18 mouse cellular contexts compared by ENCODE assay signal in genomic region chr10:111117198-111117845, GRCm38 (mm10). TPM values are rescaled to one million over a fixed set of nuclear protein-coding genes. Genes with fewer than 3 reads are reported as not detected.
A peak's percentile ranks its signal among the peaks of the same experiment; 100 is the strongest.
DNase-seq lines count a peak whose midpoint lies in the region; ATAC-seq lines count a peak whose summit lies in the region.
"Had no signal": no experiment of that assay in that cellular context is flagged by ENCODE, and none has a peak within 500 bp of the region (broad histone marks: within the 10 kb centered on the region; RNA-seq: fewer than 3 reads in every experiment).

No protein-coding gene starts in this region.

- peaks cover 3% of the 10 kb centered on the region; the same call in 1 of the 2 replicates for H3K4me1 ChIP-seq in forebrain, embryonic 11.5 days (replicated peaks; ENCODE audit: control insufficient read depth, insufficient read depth, low read length)
- no peaks in the 10 kb centered on the region for H3K4me1 ChIP-seq in forebrain, embryonic 15.5 days
- 0 out of 2 replicates have a peak, but pooled peaks cover 3% of the 10 kb centered on the region for H3K4me1 ChIP-seq in neural tube, embryonic 12.5 days
- no peaks in the 10 kb centered on the region for H3K4me1 ChIP-seq in neural tube, embryonic 15.5 days
- H3K4me1 ChIP-seq: embryonic facial prominence, embryonic 12.5 days had no signal

- no peak for DNase-seq in forebrain, embryonic 11.5 days (ENCODE audit: low spot score)
- peak; percentile 67 to 84 for DNase-seq in kidney, adult 8-10 months
- DNase-seq in splenic B cell, adult 2 months (ENCODE audit: low read depth, low spot score) = peak; percentile 48
- no peak for DNase-seq in frontal cortex, postnatal 25 days (ENCODE audit: low spot score in 2 of 2)
- no peak for DNase-seq in testis, postnatal 14 days (ENCODE audit: low spot score)
- DNase-seq: cerebellum, adult 9-10 months; gastrocnemius, postnatal 25 days; heart, postnatal 36 days; liver, embryonic 13.5 days; thymus, postnatal 4 days had no signal

- no peak overlapping the region for H3K27ac ChIP-seq in forebrain, embryonic 11.5 days (ENCODE audit: low read depth, low read length)
- no peak overlapping the region for H3K27ac ChIP-seq in forebrain, embryonic 15.5 days (replicated peaks)
- no peak overlapping the region for H3K27ac ChIP-seq in neural tube, embryonic 12.5 days
- no peak overlapping the region for H3K27ac ChIP-seq in neural tube, embryonic 15.5 days (replicated peaks)
- H3K27ac ChIP-seq: embryonic facial prominence, embryonic 12.5 days; heart, embryonic 10.5 days; limb, embryonic 10.5 days; liver, embryonic 13.5 days had no signal

- no peak overlapping the region for H3K9ac ChIP-seq in forebrain, embryonic 11.5 days (ENCODE audit: low read length)
- no peak overlapping the region for H3K9ac ChIP-seq in forebrain, embryonic 15.5 days (replicated peaks)
- no peak overlapping the region for H3K9ac ChIP-seq in neural tube, embryonic 12.5 days
- no peak overlapping the region for H3K9ac ChIP-seq in neural tube, embryonic 15.5 days (replicated peaks)
- H3K9ac ChIP-seq: embryonic facial prominence, embryonic 12.5 days; liver, embryonic 13.5 days had no signal

- no peaks in the 10 kb centered on the region for H3K27me3 ChIP-seq in forebrain, embryonic 11.5 days (ENCODE audit: control insufficient read depth, insufficient read depth, low read length)
- H3K27me3 ChIP-seq in forebrain, embryonic 15.5 days = no peaks in the 10 kb centered on the region
- H3K27me3 ChIP-seq in neural tube, embryonic 12.5 days (replicated peaks) = no peaks in the 10 kb centered on the region
- H3K27me3 ChIP-seq in neural tube, embryonic 15.5 days (replicated peaks) = no peaks in the 10 kb centered on the region
- no peaks in the 10 kb centered on the region for H3K27me3 ChIP-seq in splenic B cell, adult 2 months (ENCODE audit: control insufficient read depth, insufficient read depth, low read length, poor library complexity, severe bottlenecking)
- H3K27me3 ChIP-seq: embryonic facial prominence, embryonic 12.5 days; liver, embryonic 13.5 days had no signal

- WGBS in forebrain, embryonic 11.5 days = 45% methylated on average over 7 of the region's 7 CpGs
- WGBS in forebrain, embryonic 15.5 days = 38% methylated on average over 7 of the region's 7 CpGs
- 39% methylated on average over 7 of the region's 7 CpGs for WGBS in neural tube, embryonic 12.5 days
- WGBS in neural tube, embryonic 15.5 days = 36% methylated on average over 7 of the region's 7 CpGs

- H3K36me3 ChIP-seq in forebrain, embryonic 11.5 days (ENCODE audit: control insufficient read depth, insufficient read depth, low read length) = no peaks in the 10 kb centered on the region
- H3K36me3 ChIP-seq in forebrain, embryonic 15.5 days = no peaks in the 10 kb centered on the region
- H3K36me3 ChIP-seq in neural tube, embryonic 12.5 days = no peaks in the 10 kb centered on the region
- no peaks in the 10 kb centered on the region for H3K36me3 ChIP-seq in neural tube, embryonic 15.5 days
- H3K36me3 ChIP-seq in splenic B cell, adult 2 months (ENCODE audit: control insufficient read depth, insufficient read depth, low read length, poor library complexity, severe bottlenecking) = no peaks in the 10 kb centered on the region
- H3K36me3 ChIP-seq: embryonic facial prominence, embryonic 12.5 days; heart, embryonic 10.5 days; limb, embryonic 10.5 days; liver, embryonic 13.5 days had no signal

- no peak overlapping the region for H3K4me3 ChIP-seq in forebrain, embryonic 11.5 days (ENCODE audit: low read depth, low read length)
- no peak overlapping the region for H3K4me3 ChIP-seq in forebrain, embryonic 15.5 days
- H3K4me3 ChIP-seq in neural tube, embryonic 12.5 days = no peak overlapping the region
- H3K4me3 ChIP-seq in neural tube, embryonic 15.5 days (replicated peaks) = no peak overlapping the region
- H3K4me3 ChIP-seq: embryonic facial prominence, embryonic 12.5 days; heart, embryonic 10.5 days; limb, embryonic 10.5 days; liver, embryonic 13.5 days; myocyte had no signal

- peak; percentile 65 for ATAC-seq in forebrain, embryonic 11.5 days (replicated peaks; ENCODE audit: low FRiP score)
- ATAC-seq in forebrain, embryonic 15.5 days (replicated peaks) = no peak
- ATAC-seq in neural tube, embryonic 12.5 days (ENCODE audit: low FRiP score, low read depth) = 0 out of 2 replicates have a peak, but pooled peaks have one; percentile 61
- ATAC-seq in neural tube, embryonic 15.5 days (ENCODE audit: low FRiP score) = no peak
- ATAC-seq: lung, postnatal 0 days had no signal

- no peak overlapping the region for H3K4me2 ChIP-seq in forebrain, embryonic 11.5 days (ENCODE audit: low read depth, low read length, severe bottlenecking)
- H3K4me2 ChIP-seq in forebrain, embryonic 15.5 days (replicated peaks) = no peak overlapping the region
- H3K4me2 ChIP-seq in neural tube, embryonic 12.5 days (replicated peaks) = no peak overlapping the region
- no peak overlapping the region for H3K4me2 ChIP-seq in neural tube, embryonic 15.5 days
- H3K4me2 ChIP-seq: embryonic facial prominence, embryonic 12.5 days; liver, embryonic 13.5 days had no signal

- no peaks in the 10 kb centered on the region for H3K9me3 ChIP-seq in forebrain, embryonic 11.5 days (ENCODE audit: control insufficient read depth, low read length)
- H3K9me3 ChIP-seq in forebrain, embryonic 15.5 days = no peaks in the 10 kb centered on the region
- no peaks in the 10 kb centered on the region for H3K9me3 ChIP-seq in neural tube, embryonic 12.5 days
- no peaks in the 10 kb centered on the region for H3K9me3 ChIP-seq in neural tube, embryonic 15.5 days (replicated peaks)
- H3K9me3 ChIP-seq: embryonic facial prominence, embryonic 12.5 days; heart, embryonic 10.5 days; limb, embryonic 10.5 days; liver, embryonic 13.5 days had no signal

RNA-seq across cellular contexts. Expression of gene Osbpl8, which starts 47.2 kb away (rescaled TPM):
- polyA plus RNA-seq in forebrain, embryonic 11.5 days (2014; fragmentation: Nextera tagmentation; extraction: Ambion mirVana) = 11.9 and 14.4 TPM in 2 replicates
- 23.1 and 23.8 TPM in 2 replicates for polyA plus RNA-seq in forebrain, embryonic 15.5 days (2015; fragmentation: Nextera tagmentation; extraction: Ambion mirVana)
- polyA plus RNA-seq in neural tube, embryonic 12.5 days (2016; fragmentation: Nextera tagmentation; extraction: Ambion mirVana) = 18.3 and 20.7 TPM in 2 replicates
- polyA plus RNA-seq in neural tube, embryonic 15.5 days (2015; fragmentation: Nextera tagmentation; extraction: Ambion mirVana) = 14.1 and 16.0 TPM in 2 replicates

Comparison
In these comparisons a context has a peak if more than half of its experiments do, and no peak if none do; other contexts are left out.
1. ATAC-seq: peak in forebrain, embryonic 11.5 days (single experiment) and neural tube, embryonic 12.5 days (single experiment); none in forebrain, embryonic 15.5 days (single experiment) and neural tube, embryonic 15.5 days (single experiment).
2. DNase-seq: peak in kidney, adult 8-10 months (2 of 2) and splenic B cell, adult 2 months (single experiment); none in forebrain, embryonic 11.5 days (single experiment), frontal cortex, postnatal 25 days (0 of 2) and testis, postnatal 14 days (single experiment).